Mouse (Mus musculus) neutrophil, adult 59 days (primary cell): ENCODE data around the gene Hip1. TPM values are rescaled to one million over a fixed set of nuclear protein-coding genes. Genes with fewer than 3 reads are reported as not detected.

Source experiments
- total RNA-seq, 2 experiments: library from RNA; stranded (reverse); gene quantifications; 1 replicate in 1 of 2; 2 replicates in 1 of 2; pipeline ENCODE4 v1.2.4; 2023

Hip1 gene
- total RNA-seq: 10 to 100 TPM; 33.3 to 49.7 TPM

DNA sequence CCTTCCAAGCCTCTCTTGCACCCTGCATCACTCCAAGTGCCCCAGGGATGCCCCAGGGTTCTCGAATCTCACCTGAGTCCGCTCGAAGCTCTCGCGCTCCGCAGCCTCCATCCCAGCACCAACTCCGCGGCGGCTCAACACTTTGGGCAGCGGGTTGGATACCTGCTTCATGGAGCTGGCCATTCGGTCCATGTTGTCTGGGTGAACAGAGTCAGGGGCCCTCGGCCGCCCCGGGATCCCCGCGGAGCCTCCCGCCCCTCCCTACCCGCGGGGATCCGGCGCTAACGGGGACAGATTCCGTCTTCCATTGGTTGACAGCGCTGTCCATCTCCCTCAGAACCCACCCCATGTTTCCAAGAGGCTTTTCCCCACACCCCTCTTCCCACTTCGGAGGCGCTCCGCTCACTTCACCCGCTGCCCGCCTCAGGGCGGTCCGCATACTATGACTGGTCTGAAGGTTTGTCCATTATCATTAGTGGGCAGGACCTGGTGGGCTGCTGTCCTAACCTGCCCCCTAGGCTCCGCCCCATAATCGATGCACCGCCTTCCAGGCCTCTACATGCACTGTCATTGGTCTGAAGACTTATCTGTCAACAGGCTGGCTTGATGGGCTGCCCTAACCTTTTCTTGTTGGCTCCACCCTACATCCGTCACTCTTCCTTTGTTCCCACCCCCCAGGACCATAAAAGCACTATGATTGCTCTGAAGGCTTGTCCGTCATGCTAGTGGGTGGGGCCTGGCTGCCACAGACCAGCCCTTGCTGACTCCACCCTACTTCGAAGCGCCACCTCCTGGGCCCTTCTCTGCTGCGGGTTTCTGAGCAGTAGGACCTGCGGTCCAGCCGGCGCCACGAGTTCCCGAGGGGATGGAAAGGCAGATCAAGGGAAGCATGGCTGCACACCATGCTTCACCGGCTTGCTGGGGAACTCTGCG, at the start of gene Hip1:
Gene Hip1, minus strand, starts transcription at position 256 of the 933 bp plus-strand sequence.

GRCm38 (mm10) chr5:135573006-135573405, 28.1 kb upstream of the Hip1 start, which contains the start of gene Ccl24:
TSS of gene Ccl24 (minus strand) at chr5:135573049.

GRCm38 (mm10) chr5:135563469-135563868, 18.5 kb upstream of the Hip1 start, which contains the start of gene Ccl26:
TSS of gene Ccl26 (minus strand) at chr5:135563569.

GRCm38 (mm10) chr5:135394004-135394823, 150.7 kb downstream of the Hip1 start, which contains the start of gene Pom121:
TSS of gene Pom121 (minus strand) at chr5:135394546.

DNA sequence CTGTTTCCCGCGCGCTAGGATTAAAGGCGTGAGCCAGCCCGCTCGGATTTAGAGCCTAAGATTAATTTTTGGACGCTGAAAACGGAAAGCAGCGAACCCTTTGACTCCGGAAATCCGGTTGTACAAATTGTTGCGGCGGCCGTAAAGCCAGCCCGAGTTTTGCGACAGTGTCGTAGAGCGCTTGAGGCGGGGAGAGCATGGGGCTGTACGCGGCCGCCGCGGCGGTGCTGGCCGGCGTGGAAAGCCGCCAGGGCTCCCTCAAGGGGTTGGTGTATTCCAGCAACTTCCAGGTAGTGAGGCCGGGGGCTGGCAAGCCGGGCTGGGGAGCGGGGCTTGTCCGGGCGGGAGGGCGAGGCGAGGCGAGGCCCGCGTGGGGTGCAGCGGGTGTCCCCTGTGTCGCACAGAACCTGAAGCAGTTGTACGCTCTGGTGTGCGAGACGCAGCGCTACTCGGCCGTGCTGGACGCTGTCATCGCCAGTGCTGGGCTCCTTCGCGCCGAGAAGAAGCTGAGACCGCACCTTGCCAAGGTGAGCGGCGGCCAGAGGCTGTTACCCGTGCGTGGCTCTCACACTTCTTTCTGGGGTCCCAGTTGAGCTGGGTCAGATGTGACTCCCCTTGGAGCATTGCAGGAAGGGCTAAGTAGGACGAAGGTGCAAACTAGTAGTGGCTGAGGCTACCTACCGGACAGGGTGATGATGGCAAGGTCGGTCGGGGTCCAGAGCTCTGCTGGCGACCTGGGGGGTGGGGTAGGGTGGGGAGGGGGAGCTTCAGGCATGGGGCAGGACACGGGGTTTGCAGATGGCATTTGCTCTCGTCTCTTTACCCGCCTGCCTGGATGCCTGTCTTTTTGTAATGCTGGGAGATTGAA, 174.9 kb downstream of the Hip1 start, which contains the start of gene Nsun5:
Gene Nsun5, plus strand, starts transcription at position 167 of the 868 bp plus-strand sequence.

Other genes starting within 250 kb of the Hip1 start
- not detected for gene Fkbp6, start 195.1 kb downstream of the Hip1 start, total RNA-seq
- not detected for gene Trim50, start 191.8 kb downstream of the Hip1 start, total RNA-seq
- gene Nsun5, start 175.2 kb downstream of the Hip1 start, total RNA-seq: 1 to 10 TPM; 5.4 to 9.4 TPM
- 10 to 100 TPM; 28.9 to 32.5 TPM for gene Pom121, start 150.6 kb downstream of the Hip1 start, total RNA-seq
- gene Ccl26, start 18.4 kb upstream of the Hip1 start, total RNA-seq: not detected
- 1 to 10 TPM in 1 of 2 experiments, not detected in 1; 1.3 TPM for gene Ccl24, start 27.9 kb upstream of the Hip1 start, total RNA-seq
- 1 to 10 TPM; 8.0 to 9.6 TPM for gene Rhbdd2, start 87.5 kb upstream of the Hip1 start, total RNA-seq
- gene Por, start 124.9 kb upstream of the Hip1 start, total RNA-seq: 100 to 1,000 TPM; 117 to 125 TPM
- 10 to 100 TPM; 31.6 to 33.8 TPM for gene Tmem120a, start 199.3 kb upstream of the Hip1 start, total RNA-seq
- not detected for gene Styxl1, start 233.3 kb upstream of the Hip1 start, total RNA-seq
- 100 to 1,000 TPM; 227 to 235 TPM for gene Mdh2, start 233.4 kb upstream of the Hip1 start, total RNA-seq